Mouse (Mus musculus): ENCODE results near the gene Abhd11. TPM values are rescaled to one million over a fixed set of nuclear protein-coding genes. Genes with fewer than 3 reads are reported as not detected.

Abhd11 gene
- total and polyA plus RNA-seq, 2 experiments, result 35.9 to 77.6 TPM

- H3K79me2 ChIP-seq (ENCODE audit: control insufficient read depth, insufficient read depth, low read length), result no peaks in the 10 kb centered on the region
- H3K4me3 ChIP-seq (ENCODE audit: insufficient read depth, low read depth, low read length), result no peak overlapping the region
- peaks cover 21% of the 10 kb centered on the region for H3K4me1 ChIP-seq (ENCODE audit: control insufficient read depth, insufficient read depth, low read length)
- H3K27me3 ChIP-seq (ENCODE audit: control insufficient read depth, insufficient read depth, low read length), result no peaks in the 10 kb centered on the region
- WGBS, result 98% methylated on average over 2 of the region's 2 CpGs
- H3K36me3 ChIP-seq (ENCODE audit: control insufficient read depth, insufficient read depth, low read length), result no peaks in the 10 kb centered on the region
- TF ChIP-seq CTCF (IDR thresholded peaks at IDR 0.05; ENCODE audit: low read depth, low read length) (peak; percentile 34; the same call in 1 of the 2 replicates), POLR2A (IDR thresholded peaks at IDR 0.05; ENCODE audit: extremely low read depth, insufficient read depth, low read length) (no peak)
- no peak overlapping the region for H3K27ac ChIP-seq (replicated peaks; ENCODE audit: insufficient read depth, low read depth, low read length)
- DNase-seq (ENCODE audit: extremely low read depth, low read depth, low spot score), result no peak
- no peak overlapping the region for H3K9ac ChIP-seq (ENCODE audit: low read depth, low read length)
Observed at GRCm38 (mm10) chr5:135034593-135034992, 25.6 kb downstream of the Abhd11 start.

DNA sequence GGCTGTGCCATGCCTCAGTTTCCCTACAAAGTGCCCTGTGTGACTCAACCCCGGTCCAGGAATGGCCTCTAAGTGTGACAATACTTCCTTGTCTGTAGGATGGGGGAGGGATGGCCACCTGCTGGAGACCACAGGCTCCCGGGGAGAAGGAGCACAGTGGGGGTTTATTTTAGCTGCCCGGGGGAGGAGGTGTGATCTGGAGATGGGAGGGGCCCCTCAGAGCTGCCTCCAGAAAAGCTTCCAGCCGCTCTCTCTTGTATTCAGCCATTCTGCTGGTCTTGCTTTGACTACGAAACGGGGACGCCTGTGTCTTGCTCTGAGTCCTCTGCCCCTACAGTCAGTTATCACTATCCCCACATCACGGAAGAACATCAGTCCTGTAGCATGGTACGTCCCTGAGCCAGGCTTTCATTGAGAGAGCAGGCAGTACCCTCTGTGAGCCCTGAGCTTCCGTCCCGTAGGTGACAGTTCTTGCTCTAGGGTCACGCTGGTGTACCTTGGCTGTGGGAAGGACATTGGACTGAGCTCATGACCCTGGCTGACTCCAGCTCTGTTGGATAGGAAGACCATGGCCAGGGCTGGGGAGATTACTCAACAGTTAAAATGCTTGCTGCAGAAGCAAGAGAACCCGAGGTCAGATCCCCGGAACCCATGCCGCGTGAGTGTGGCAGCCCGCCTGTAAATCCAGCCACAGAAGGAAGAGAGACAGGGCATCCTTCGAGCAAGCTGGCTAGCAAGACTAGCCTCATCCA, 26.8 kb downstream of the Abhd11 start:
- peak overlapping the region; percentile 20 for H3K27ac ChIP-seq (replicated peaks; ENCODE audit: insufficient read depth, low read depth, low read length)
- H3K4me3 ChIP-seq (ENCODE audit: insufficient read depth, low read depth, low read length), result no peak overlapping the region
- no peaks in the 10 kb centered on the region for H3K79me2 ChIP-seq (ENCODE audit: control insufficient read depth, insufficient read depth, low read length)
- peak; percentile 99 for DNase-seq (ENCODE audit: extremely low read depth, low read depth, low spot score)
- TF ChIP-seq CTCF (IDR thresholded peaks at IDR 0.05; ENCODE audit: low read depth, low read length) (no peak), POLR2A (IDR thresholded peaks at IDR 0.05; ENCODE audit: extremely low read depth, insufficient read depth, low read length) (no peak)
- WGBS, result 22% methylated on average over 18 of the region's 18 CpGs
- H3K27me3 ChIP-seq (ENCODE audit: control insufficient read depth, insufficient read depth, low read length), result no peaks in the 10 kb centered on the region
- H3K36me3 ChIP-seq (ENCODE audit: control insufficient read depth, insufficient read depth, low read length), result no peaks in the 10 kb centered on the region
- no peak overlapping the region for H3K9ac ChIP-seq (ENCODE audit: low read depth, low read length)
- peaks cover 26% of the 10 kb centered on the region for H3K4me1 ChIP-seq (ENCODE audit: control insufficient read depth, insufficient read depth, low read length)

DNA sequence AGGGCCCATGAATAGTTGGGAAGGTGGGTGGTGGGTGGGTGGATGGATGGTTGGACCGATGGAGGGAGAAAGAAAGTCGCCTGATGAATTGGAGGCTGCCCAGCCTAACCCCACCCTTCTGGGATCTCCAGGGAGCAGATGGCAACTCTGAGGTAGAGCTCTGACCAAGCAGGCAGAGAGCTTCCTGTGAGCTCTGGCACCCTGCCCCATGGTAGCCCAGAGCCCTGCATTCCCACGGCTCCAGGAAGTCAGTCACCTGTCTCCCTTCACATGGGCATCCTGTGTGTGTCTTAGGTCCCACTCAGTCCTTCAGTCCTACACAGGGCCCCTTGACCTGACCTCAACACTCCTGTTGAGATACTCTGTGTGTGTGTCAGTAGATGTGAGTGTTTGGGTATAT, 29.0 kb downstream of the Abhd11 start:
- Histone ChIP-seq H3K9ac (ENCODE audit: low read depth, low read length) (no peak overlapping the region), H3K79me2 (ENCODE audit: control insufficient read depth, insufficient read depth, low read length) (no peaks in the 10 kb centered on the region), H3K4me3 (ENCODE audit: insufficient read depth, low read depth, low read length) (no peak overlapping the region), H3K4me1 (ENCODE audit: control insufficient read depth, insufficient read depth, low read length) (peaks cover 24% of the 10 kb centered on the region), H3K27ac (replicated peaks; ENCODE audit: insufficient read depth, low read depth, low read length) (no peak overlapping the region), H3K27me3 (ENCODE audit: control insufficient read depth, insufficient read depth, low read length) (no peaks in the 10 kb centered on the region), H3K36me3 (ENCODE audit: control insufficient read depth, insufficient read depth, low read length) (no peaks in the 10 kb centered on the region)
- 71% methylated on average over 3 of the region's 3 CpGs for WGBS
- TF ChIP-seq POLR2A (IDR thresholded peaks at IDR 0.05; ENCODE audit: extremely low read depth, insufficient read depth, low read length) (no peak), CTCF (IDR thresholded peaks at IDR 0.05; ENCODE audit: low read depth, low read length) (no peak)
- no peak for DNase-seq (ENCODE audit: extremely low read depth, low read depth, low spot score)

DNA sequence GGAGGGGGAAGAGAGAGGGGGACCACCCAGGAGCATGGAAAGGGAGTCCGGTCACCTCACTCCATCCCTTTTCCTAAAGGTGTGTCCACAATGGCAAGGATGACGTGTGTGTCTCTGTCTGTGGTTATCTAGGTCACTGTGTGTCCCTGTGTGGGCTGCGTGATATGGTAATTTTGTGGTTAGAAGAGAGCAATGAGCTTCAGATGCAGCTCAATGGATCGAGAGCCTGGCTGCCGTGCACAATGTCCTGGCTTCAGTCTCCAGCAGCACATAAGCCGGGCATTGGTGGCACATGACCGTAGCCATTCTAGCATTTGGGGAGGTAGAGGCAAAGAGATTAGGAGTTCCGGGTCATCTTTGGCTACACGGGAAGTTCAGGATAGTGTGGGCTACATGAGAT, 30.6 kb downstream of the Abhd11 start:
- Histone ChIP-seq H3K27me3 (ENCODE audit: control insufficient read depth, insufficient read depth, low read length) (no peaks in the 10 kb centered on the region), H3K4me3 (ENCODE audit: insufficient read depth, low read depth, low read length) (no peak overlapping the region), H3K79me2 (ENCODE audit: control insufficient read depth, insufficient read depth, low read length) (no peaks in the 10 kb centered on the region), H3K27ac (replicated peaks; ENCODE audit: insufficient read depth, low read depth, low read length) (no peak overlapping the region), H3K9ac (ENCODE audit: low read depth, low read length) (no peak overlapping the region), H3K36me3 (ENCODE audit: control insufficient read depth, insufficient read depth, low read length) (no peaks in the 10 kb centered on the region), H3K4me1 (ENCODE audit: control insufficient read depth, insufficient read depth, low read length) (peaks cover 18% of the 10 kb centered on the region)
- WGBS, result 74% methylated on average over 9 of the region's 9 CpGs
- no peak for TF ChIP-seq CTCF (IDR thresholded peaks at IDR 0.05; ENCODE audit: low read depth, low read length)
- no peak for TF ChIP-seq POLR2A (IDR thresholded peaks at IDR 0.05; ENCODE audit: extremely low read depth, insufficient read depth, low read length)
- DNase-seq (ENCODE audit: extremely low read depth, low read depth, low spot score), result no peak

DNA sequence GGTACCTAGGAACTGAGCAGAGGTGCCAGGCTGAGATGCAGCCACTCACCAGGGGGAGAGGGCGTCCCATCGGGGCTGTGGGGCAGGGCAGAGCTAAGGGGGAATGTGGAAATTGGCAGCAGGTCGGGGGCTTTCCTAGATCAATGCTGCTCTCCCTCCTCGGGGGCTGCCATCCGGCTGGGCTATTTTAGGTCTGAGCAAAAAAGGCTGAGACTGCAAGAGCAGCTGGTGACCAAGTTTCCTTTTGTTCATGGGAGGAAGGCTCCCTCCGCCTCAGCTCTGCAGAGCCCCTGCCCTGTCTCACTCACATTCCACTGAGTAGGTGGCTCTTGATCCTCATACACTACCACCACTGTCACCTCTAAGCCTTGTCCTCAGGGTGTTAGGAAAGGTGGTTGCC, 31.1 kb downstream of the Abhd11 start:
- no peaks in the 10 kb centered on the region for H3K27me3 ChIP-seq (ENCODE audit: control insufficient read depth, insufficient read depth, low read length)
- peaks cover 18% of the 10 kb centered on the region for H3K4me1 ChIP-seq (ENCODE audit: control insufficient read depth, insufficient read depth, low read length)
- H3K4me3 ChIP-seq (ENCODE audit: insufficient read depth, low read depth, low read length), result no peak overlapping the region
- no peaks in the 10 kb centered on the region for H3K36me3 ChIP-seq (ENCODE audit: control insufficient read depth, insufficient read depth, low read length)
- WGBS, result 64% methylated on average over 6 of the region's 6 CpGs
- no peak overlapping the region for H3K27ac ChIP-seq (replicated peaks; ENCODE audit: insufficient read depth, low read depth, low read length)
- H3K9ac ChIP-seq (ENCODE audit: low read depth, low read length), result no peak overlapping the region
- TF ChIP-seq CTCF (IDR thresholded peaks at IDR 0.05; ENCODE audit: low read depth, low read length) (no peak), POLR2A (IDR thresholded peaks at IDR 0.05; ENCODE audit: extremely low read depth, insufficient read depth, low read length) (no peak)
- no peak for DNase-seq (ENCODE audit: extremely low read depth, low read depth, low spot score)
- no peaks in the 10 kb centered on the region for H3K79me2 ChIP-seq (ENCODE audit: control insufficient read depth, insufficient read depth, low read length)

DNA sequence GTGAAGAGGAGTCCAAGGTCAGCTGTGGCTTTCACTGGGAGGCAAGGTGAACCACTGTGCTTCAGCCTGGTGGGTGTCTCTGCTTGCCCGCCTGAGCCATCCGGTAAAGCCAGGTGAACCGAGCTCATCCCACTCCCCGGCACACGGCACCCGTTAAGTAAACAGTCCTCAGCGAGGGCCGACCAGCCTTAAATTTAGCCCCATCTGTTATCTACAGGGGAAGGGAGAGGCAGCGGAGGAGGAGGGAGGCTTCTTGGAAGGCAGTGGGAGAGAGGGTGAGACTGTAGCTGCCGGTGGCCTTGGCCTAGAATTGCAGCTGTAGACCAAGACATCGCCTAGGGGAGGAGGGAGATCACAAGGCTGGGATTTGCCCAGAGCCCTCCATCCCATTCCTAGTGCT, 31.8 kb downstream of the Abhd11 start:
- Histone ChIP-seq H3K27ac (replicated peaks; ENCODE audit: insufficient read depth, low read depth, low read length) (no peak overlapping the region), H3K79me2 (ENCODE audit: control insufficient read depth, insufficient read depth, low read length) (no peaks in the 10 kb centered on the region), H3K4me1 (ENCODE audit: control insufficient read depth, insufficient read depth, low read length) (peaks cover 13% of the 10 kb centered on the region), H3K9ac (ENCODE audit: low read depth, low read length) (no peak overlapping the region), H3K36me3 (ENCODE audit: control insufficient read depth, insufficient read depth, low read length) (no peaks in the 10 kb centered on the region), H3K4me3 (ENCODE audit: insufficient read depth, low read depth, low read length) (no peak overlapping the region), H3K27me3 (ENCODE audit: control insufficient read depth, insufficient read depth, low read length) (no peaks in the 10 kb centered on the region)
- TF ChIP-seq POLR2A (IDR thresholded peaks at IDR 0.05; ENCODE audit: extremely low read depth, insufficient read depth, low read length), result no peak
- 45% methylated on average over 11 of the region's 11 CpGs for WGBS
- no peak for DNase-seq (ENCODE audit: extremely low read depth, low read depth, low spot score)
